Mouse (Mus musculus): ENCODE results near the gene Smarca1. TPM values are rescaled to one million over a fixed set of nuclear protein-coding genes. Genes with fewer than 3 reads are reported as not detected.
A peak's percentile ranks its signal among the peaks of the same experiment; 100 is the strongest.

Smarca1 gene
- polyA plus RNA-seq (2015; fragmentation: Nextera tagmentation; extraction: Ambion mirVana) = 22.8 and 24.9 TPM in 2 replicates

GRCm38 (mm10) chrX:47892431-47893024 is at the start of gene Smarca1:
Smarca1 (minus strand) TSS chrX:47892974.
- Histone ChIP-seq H3K4me2 (replicated peaks; ENCODE audit: low read depth, low read length) (peak within 1 kb of the TSS; percentile 64), H3K4me3 (ENCODE audit: low read length) (peak within 1 kb of the TSS; percentile 60), H3K4me1 (ENCODE audit: insufficient read depth, low read length) (no peaks in the 10 kb centered on the region), H3K9me3 (ENCODE audit: low read length) (no peaks in the 10 kb centered on the region), H3K27me3 (ENCODE audit: insufficient read depth, low read length) (no peaks in the 10 kb centered on the region; the same call in 1 of the 2 replicates), H3K27ac (ENCODE audit: low read length) (peak within 1 kb of the TSS; percentile 32; the same call in 1 of the 2 replicates), H3K9ac (replicated peaks; ENCODE audit: low read length) (peak within 1 kb of the TSS; percentile 71), H3K36me3 (ENCODE audit: insufficient read depth, low read length) (no peaks in the 10 kb centered on the region)
- WGBS = 14% methylated on average over 17 of the region's 17 CpGs
- peak; percentile 73 for ATAC-seq (ENCODE audit: low FRiP score, low TSS enrichment)

DNA sequence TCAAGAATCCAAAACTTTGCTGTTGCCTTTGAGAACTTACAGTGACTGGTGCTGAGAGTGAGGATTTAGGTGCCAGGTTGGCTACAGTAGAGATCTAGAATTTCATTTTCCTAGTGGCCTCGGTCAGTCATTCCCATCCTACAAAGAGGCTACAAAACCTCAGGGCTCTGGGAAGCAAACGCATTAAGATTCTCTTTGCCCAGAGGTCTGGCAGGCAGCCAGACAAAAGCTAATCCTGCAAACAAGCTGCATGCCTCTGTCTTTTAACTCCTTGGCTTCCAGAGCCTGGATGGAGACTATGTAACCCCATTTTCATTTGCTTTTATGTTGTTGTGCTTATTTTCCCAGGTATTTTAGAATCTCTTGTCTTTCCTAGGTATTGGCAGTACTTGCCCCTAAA is 45.0 kb upstream of the Smarca1 start:
- Histone ChIP-seq H3K4me2 (replicated peaks; ENCODE audit: low read depth, low read length) (no peak overlapping the region), H3K36me3 (ENCODE audit: insufficient read depth, low read length) (0 out of 2 replicates have a peak, but pooled peaks cover 2% of the 10 kb centered on the region), H3K4me1 (ENCODE audit: insufficient read depth, low read length) (no peaks in the 10 kb centered on the region), H3K4me3 (ENCODE audit: low read length) (no peak overlapping the region), H3K9ac (replicated peaks; ENCODE audit: low read length) (no peak overlapping the region), H3K27me3 (ENCODE audit: insufficient read depth, low read length) (no peaks in the 10 kb centered on the region), H3K27ac (ENCODE audit: low read length) (no peak overlapping the region), H3K9me3 (ENCODE audit: low read length) (no peaks in the 10 kb centered on the region)
- 35% methylated on average over 2 of the region's 2 CpGs for WGBS
- no peak for ATAC-seq (ENCODE audit: low FRiP score, low TSS enrichment)

DNA sequence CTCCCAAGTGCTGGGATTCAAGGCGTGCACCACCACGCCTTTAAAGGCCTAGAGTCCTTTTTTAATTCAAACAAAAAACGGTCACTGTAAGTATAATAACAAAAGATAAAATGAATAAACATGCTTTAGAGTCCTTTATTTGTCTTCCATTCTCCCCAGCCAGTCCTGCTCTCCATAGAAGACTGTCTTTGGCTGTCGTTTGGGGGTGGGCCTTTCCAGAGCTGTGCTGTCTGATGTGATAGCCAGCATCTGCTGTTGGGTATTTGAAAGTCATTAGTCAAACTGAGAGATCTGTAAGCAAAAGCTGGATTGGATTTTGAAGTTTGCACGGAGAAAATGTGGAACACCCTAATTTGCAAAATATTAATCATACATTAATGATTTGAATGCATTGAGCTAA is 44.1 kb upstream of the Smarca1 start:
- no peak for ATAC-seq (ENCODE audit: low FRiP score, low TSS enrichment)
- 72% methylated on average over 5 of the region's 5 CpGs for WGBS
- H3K4me1 ChIP-seq (ENCODE audit: insufficient read depth, low read length) = no peaks in the 10 kb centered on the region

DNA sequence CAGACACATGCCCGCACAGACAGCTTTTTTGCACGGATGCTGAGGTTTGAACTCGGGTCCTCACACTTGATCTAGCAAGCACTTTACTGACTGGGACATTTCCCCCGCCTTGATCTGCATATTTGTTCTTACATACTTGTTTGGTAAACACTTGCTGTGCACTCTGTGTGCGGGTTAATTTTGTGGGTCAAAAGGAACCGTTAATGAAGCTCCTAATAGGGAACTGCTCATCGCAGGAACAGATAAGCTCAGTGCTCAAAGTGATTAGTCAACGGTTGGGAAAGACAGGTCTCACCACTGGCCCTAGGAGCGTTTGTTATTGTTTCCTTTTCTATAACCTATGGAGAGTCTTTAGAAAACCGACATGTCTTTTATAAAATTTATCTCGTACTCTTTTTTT is 41.6 kb upstream of the Smarca1 start:
- Histone ChIP-seq H3K4me2 (replicated peaks; ENCODE audit: low read depth, low read length) (no peak overlapping the region), H3K9me3 (ENCODE audit: low read length) (no peaks in the 10 kb centered on the region), H3K27ac (ENCODE audit: low read length) (no peak overlapping the region), H3K4me1 (ENCODE audit: insufficient read depth, low read length) (no peaks in the 10 kb centered on the region), H3K4me3 (ENCODE audit: low read length) (no peak overlapping the region), H3K27me3 (ENCODE audit: insufficient read depth, low read length) (no peaks in the 10 kb centered on the region), H3K36me3 (ENCODE audit: insufficient read depth, low read length) (0 out of 2 replicates have a peak, but pooled peaks cover 5% of the 10 kb centered on the region), H3K9ac (replicated peaks; ENCODE audit: low read length) (no peak overlapping the region)
- 84% methylated on average over 11 of the region's 11 CpGs for WGBS
- no peak for ATAC-seq (ENCODE audit: low FRiP score, low TSS enrichment)

More for the DNA sequence above, 44.1 kb upstream of the Smarca1 start:
- Histone ChIP-seq H3K4me3 (ENCODE audit: low read length) (no peak overlapping the region), H3K9ac (replicated peaks; ENCODE audit: low read length) (no peak overlapping the region), H3K27me3 (ENCODE audit: insufficient read depth, low read length) (no peaks in the 10 kb centered on the region), H3K4me2 (replicated peaks; ENCODE audit: low read depth, low read length) (no peak overlapping the region), H3K27ac (ENCODE audit: low read length) (no peak overlapping the region), H3K9me3 (ENCODE audit: low read length) (no peaks in the 10 kb centered on the region), H3K36me3 (ENCODE audit: insufficient read depth, low read length) (0 out of 2 replicates have a peak, but pooled peaks cover 2% of the 10 kb centered on the region)

GRCm38 (mm10) chrX:47930449-47930848 is 37.7 kb upstream of the Smarca1 start:
- 73% methylated on average over 3 of the region's 3 CpGs for WGBS
- H3K4me3 ChIP-seq (ENCODE audit: low read length) = no peak overlapping the region
- H3K4me1 ChIP-seq (ENCODE audit: insufficient read depth, low read length) = no peaks in the 10 kb centered on the region
- H3K9ac ChIP-seq (replicated peaks; ENCODE audit: low read length) = no peak overlapping the region
- no peaks in the 10 kb centered on the region for H3K9me3 ChIP-seq (ENCODE audit: low read length)
- no peaks in the 10 kb centered on the region for H3K27me3 ChIP-seq (ENCODE audit: insufficient read depth, low read length)
- no peak overlapping the region for H3K27ac ChIP-seq (ENCODE audit: low read length)
- 0 out of 2 replicates have a peak, but pooled peaks cover 15% of the 10 kb centered on the region for H3K36me3 ChIP-seq (ENCODE audit: insufficient read depth, low read length)
- no peak overlapping the region for H3K4me2 ChIP-seq (replicated peaks; ENCODE audit: low read depth, low read length)
- ATAC-seq (ENCODE audit: low FRiP score, low TSS enrichment) = no peak

DNA sequence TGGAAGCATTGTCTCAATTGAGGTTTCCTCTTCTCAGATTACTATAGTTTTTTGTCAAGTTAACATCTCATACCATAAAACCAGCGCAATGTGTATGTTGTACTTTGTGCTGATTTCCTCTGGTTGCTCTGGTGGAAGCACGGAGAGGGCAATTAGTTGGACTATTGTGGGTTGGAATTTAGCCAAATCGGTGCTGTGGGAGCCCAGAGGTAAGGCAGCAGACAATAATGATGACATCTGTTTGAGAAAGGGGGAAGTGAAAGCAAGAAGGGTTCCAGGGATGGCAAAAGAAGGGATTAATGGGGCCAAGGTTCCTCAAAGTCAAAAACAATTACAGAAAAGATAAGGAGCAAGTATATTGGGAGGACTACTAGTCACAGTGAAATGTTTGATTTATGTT is 35.2 kb upstream of the Smarca1 start:
- H3K9ac ChIP-seq (replicated peaks; ENCODE audit: low read length) = no peak overlapping the region
- no peak for ATAC-seq (ENCODE audit: low FRiP score, low TSS enrichment)
- 65% methylated on average over 3 of the region's 3 CpGs for WGBS
- no peaks in the 10 kb centered on the region for H3K27me3 ChIP-seq (ENCODE audit: insufficient read depth, low read length)
- H3K9me3 ChIP-seq (ENCODE audit: low read length) = no peaks in the 10 kb centered on the region
- H3K4me3 ChIP-seq (ENCODE audit: low read length) = no peak overlapping the region
- H3K36me3 ChIP-seq (ENCODE audit: insufficient read depth, low read length) = 0 out of 2 replicates have a peak, but pooled peaks cover 15% of the 10 kb centered on the region
- no peak overlapping the region for H3K27ac ChIP-seq (ENCODE audit: low read length)
- H3K4me2 ChIP-seq (replicated peaks; ENCODE audit: low read depth, low read length) = no peak overlapping the region
- no peaks in the 10 kb centered on the region for H3K4me1 ChIP-seq (ENCODE audit: insufficient read depth, low read length)

DNA sequence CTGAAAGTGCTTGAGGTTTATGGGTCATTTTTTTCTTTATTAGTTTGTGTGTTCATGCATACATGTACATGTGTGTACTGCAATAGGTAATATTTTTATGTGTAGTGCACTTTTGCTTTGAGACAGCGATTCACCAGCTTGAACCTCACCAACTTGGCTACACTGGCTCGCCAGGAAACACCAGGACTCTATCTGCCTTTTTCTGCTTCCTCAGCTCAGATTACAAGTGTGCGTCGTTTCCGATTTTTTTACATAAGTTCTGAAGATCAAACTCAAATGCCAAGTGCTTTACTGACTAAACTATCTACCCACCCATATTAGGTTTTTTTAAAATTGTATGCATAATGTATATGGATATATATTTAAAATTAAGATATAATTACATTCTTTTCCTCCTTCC is 27.8 kb upstream of the Smarca1 start:
- ATAC-seq (ENCODE audit: low FRiP score, low TSS enrichment) = no peak
- H3K9ac ChIP-seq (replicated peaks; ENCODE audit: low read length) = no peak overlapping the region
- no peak overlapping the region for H3K4me2 ChIP-seq (replicated peaks; ENCODE audit: low read depth, low read length)
- WGBS = 86% methylated on average over 5 of the region's 5 CpGs
- H3K9me3 ChIP-seq (ENCODE audit: low read length) = no peaks in the 10 kb centered on the region
- H3K36me3 ChIP-seq (ENCODE audit: insufficient read depth, low read length) = no peaks in the 10 kb centered on the region
- H3K4me3 ChIP-seq (ENCODE audit: low read length) = no peak overlapping the region
- H3K27me3 ChIP-seq (ENCODE audit: insufficient read depth, low read length) = no peaks in the 10 kb centered on the region
- H3K27ac ChIP-seq (ENCODE audit: low read length) = no peak overlapping the region
- H3K4me1 ChIP-seq (ENCODE audit: insufficient read depth, low read length) = no peaks in the 10 kb centered on the region

DNA sequence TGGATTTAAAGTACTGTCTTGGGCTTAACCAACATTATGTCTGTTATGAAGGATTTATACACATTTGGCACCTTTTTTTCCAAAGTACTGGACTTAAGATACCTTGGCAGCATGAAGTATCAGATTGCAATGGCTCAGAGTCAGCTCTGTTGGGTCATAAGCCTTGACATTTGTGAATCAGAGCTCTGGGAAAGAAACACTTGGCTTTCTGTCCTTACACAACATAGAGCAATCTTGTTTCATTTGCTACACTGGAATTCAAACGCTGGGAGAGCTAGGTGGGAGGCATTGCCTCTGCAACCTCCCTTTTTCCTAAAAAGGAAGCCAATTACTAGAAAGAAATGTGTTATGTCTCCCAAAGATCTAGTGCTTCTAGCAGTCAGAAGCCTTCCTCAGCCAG is 24.1 kb upstream of the Smarca1 start:
- WGBS = 64% methylated on average over 1 of the region's 1 CpGs
- Histone ChIP-seq H3K4me2 (replicated peaks; ENCODE audit: low read depth, low read length) (no peak overlapping the region), H3K4me3 (ENCODE audit: low read length) (no peak overlapping the region), H3K27me3 (ENCODE audit: insufficient read depth, low read length) (no peaks in the 10 kb centered on the region), H3K4me1 (ENCODE audit: insufficient read depth, low read length) (no peaks in the 10 kb centered on the region), H3K9ac (replicated peaks; ENCODE audit: low read length) (no peak overlapping the region), H3K9me3 (ENCODE audit: low read length) (no peaks in the 10 kb centered on the region), H3K36me3 (ENCODE audit: insufficient read depth, low read length) (no peaks in the 10 kb centered on the region), H3K27ac (ENCODE audit: low read length) (no peak overlapping the region)
- no peak for ATAC-seq (ENCODE audit: low FRiP score, low TSS enrichment)

- Histone ChIP-seq H3K9ac (replicated peaks; ENCODE audit: low read length) (no peak overlapping the region), H3K4me2 (replicated peaks; ENCODE audit: low read depth, low read length) (peak overlapping the region; percentile 60), H3K9me3 (ENCODE audit: low read length) (no peaks in the 10 kb centered on the region), H3K4me3 (ENCODE audit: low read length) (peak overlapping the region; percentile 73), H3K4me1 (ENCODE audit: insufficient read depth, low read length) (no peaks in the 10 kb centered on the region), H3K36me3 (ENCODE audit: insufficient read depth, low read length) (no peaks in the 10 kb centered on the region), H3K27me3 (ENCODE audit: insufficient read depth, low read length) (no peaks in the 10 kb centered on the region), H3K27ac (ENCODE audit: low read length) (no peak overlapping the region)
- no peak for ATAC-seq (ENCODE audit: low FRiP score, low TSS enrichment)
- 72% methylated on average over 7 of the region's 7 CpGs for WGBS
These were observed 20.8 kb upstream of the Smarca1 start for GRCm38 (mm10) chrX:47913543-47913938.

DNA sequence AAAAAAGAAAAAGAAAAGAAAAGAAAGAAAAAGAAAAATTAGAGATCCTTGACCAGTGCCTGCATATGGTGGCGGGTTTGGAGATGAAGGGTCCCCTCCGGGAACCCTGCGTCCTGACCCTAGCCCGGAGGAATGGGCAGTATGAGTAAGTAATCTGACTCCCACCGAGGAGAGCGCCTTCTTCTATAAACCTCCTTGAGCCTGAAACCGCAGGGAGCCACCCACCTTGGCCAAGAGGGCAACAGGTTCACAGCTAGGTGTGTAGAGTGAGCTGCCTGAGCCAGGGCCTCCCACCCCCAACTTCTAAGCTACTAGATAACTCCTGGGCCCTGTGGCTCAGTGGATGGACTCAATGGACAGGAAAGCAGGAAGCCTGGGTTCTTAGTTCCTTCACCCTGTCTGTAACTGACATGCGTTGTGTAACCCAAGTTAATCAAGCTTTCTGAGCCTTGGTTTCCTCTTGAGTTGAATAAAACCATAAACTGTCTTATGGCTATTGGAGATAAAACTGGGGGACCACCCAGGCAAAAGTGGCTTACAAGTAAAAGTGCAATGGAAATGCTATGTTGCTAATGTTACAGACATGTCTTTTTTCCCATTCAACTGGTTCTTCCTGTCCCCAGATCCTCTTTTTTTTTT is 20.2 kb upstream of the Smarca1 start:
- Histone ChIP-seq H3K9me3 (ENCODE audit: low read length) (no peaks in the 10 kb centered on the region), H3K27ac (ENCODE audit: low read length) (peak overlapping the region; percentile 38; the same call in 1 of the 2 replicates), H3K4me3 (ENCODE audit: low read length) (peak overlapping the region; percentile 73), H3K9ac (replicated peaks; ENCODE audit: low read length) (peak overlapping the region; percentile 87), H3K4me1 (ENCODE audit: insufficient read depth, low read length) (no peaks in the 10 kb centered on the region), H3K4me2 (replicated peaks; ENCODE audit: low read depth, low read length) (peak overlapping the region; percentile 60), H3K36me3 (ENCODE audit: insufficient read depth, low read length) (no peaks in the 10 kb centered on the region), H3K27me3 (ENCODE audit: insufficient read depth, low read length) (no peaks in the 10 kb centered on the region)
- 27% methylated on average over 8 of the region's 8 CpGs for WGBS
- ATAC-seq (ENCODE audit: low FRiP score, low TSS enrichment) = peak; percentile 70; the same call in 1 of the 2 replicates
